Mouse (Mus musculus) heart, embryonic 13.5 days (tissue): ENCODE data around the gene Chd2. TPM values are rescaled to one million over a fixed set of nuclear protein-coding genes. Genes with fewer than 3 reads are reported as not detected.

Experiments used
- ATAC-seq: fragments of 200-750 bp; cut with Nextera tagmentation; 2 replicates; pipeline ENCODE4 v1.8.0; 2017; ENCODE audit warnings: moderate TSS enrichment; ENCODE audit not compliant: insufficient number of reproducible peaks, low FRiP score, low TSS enrichment; ENCODE audit errors: extremely low read depth
- H3K27ac ChIP-seq: fragments of 300-500 bp; sonication (generic); replicated peaks from 2 replicates; pipeline ENCODE4 v1.5.1; 2015; ENCODE audit warnings: moderate library complexity, mild to moderate bottlenecking, inconsistent platforms
- H3K27me3 ChIP-seq: fragments of 300-500 bp; sonication (generic); replicated peaks from 2 replicates; pipeline ENCODE4 v1.6.1; 2015; ENCODE audit warnings: mild to moderate bottlenecking, inconsistent platforms
- H3K36me3 ChIP-seq: fragments of 300-500 bp; sonication (generic); 2 replicates; pipeline ENCODE4 v1.6.1; 2015; ENCODE audit warnings: mild to moderate bottlenecking, inconsistent platforms
- H3K4me1 ChIP-seq: fragments of 300-500 bp; sonication (generic); 2 replicates; pipeline ENCODE4 v1.6.1; 2015; ENCODE audit warnings: inconsistent platforms
- H3K4me2 ChIP-seq: fragments of 300-500 bp; sonication (generic); 2 replicates; pipeline ENCODE4 v1.6.1; 2015; ENCODE audit warnings: inconsistent platforms, mild to moderate bottlenecking, moderate library complexity
- H3K4me3 ChIP-seq: fragments of 300-500 bp; sonication (generic); 2 replicates; pipeline ENCODE4 v1.5.1; 2015; ENCODE audit warnings: moderate library complexity, mild to moderate bottlenecking, inconsistent platforms
- H3K9ac ChIP-seq: fragments of 300-500 bp; sonication (generic); 2 replicates; pipeline ENCODE4 v1.6.1; 2015; ENCODE audit warnings: inconsistent platforms, mild to moderate bottlenecking, moderate library complexity
- H3K9me3 ChIP-seq: fragments of 300-500 bp; sonication (generic); 2 replicates; pipeline ENCODE4 v1.6.1; 2016; ENCODE audit warnings: inconsistent platforms
- WGBS: fragments of 180-500 bp; shearing (Covaris S2); methylation state at CpG from one replicate; pipeline ENCODE4 v1.1.7; 2015; ENCODE audit warnings: mixed read lengths; 5-methylcytosine and 5-hydroxymethylcytosine counted together
- polyA plus RNA-seq: library from polyadenylated mRNA; unstranded; fragments of >200 nt; fragmentation: Nextera tagmentation; extraction: Ambion mirVana; gene quantifications from 2 replicates; pipeline ENCODE4 v1.2.1, GENCODE M21; 2015

The Chd2 gene
- polyA plus RNA-seq, 1 experiment from 2014 or later = 31.3 TPM

DNA sequence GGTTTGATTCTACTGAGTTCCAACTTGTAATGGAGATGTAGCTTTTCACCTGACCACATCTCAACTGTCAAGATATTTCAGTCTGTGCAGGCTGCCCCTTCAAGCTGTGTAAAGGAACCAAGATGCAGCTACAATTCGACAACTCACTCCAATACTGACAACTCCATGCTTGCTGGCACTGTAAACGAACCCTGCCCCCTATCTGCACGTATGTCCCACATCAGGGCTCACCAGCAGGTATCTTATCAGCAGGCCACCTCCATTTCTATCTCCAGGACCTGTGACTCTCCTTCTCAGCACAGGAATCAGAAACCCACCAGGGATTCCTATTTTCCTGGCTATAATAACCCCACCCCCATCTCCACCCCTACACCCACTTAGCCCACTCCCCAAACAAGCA is 113.1 kb downstream of the Chd2 start:
- Histone ChIP-seq H3K4me3 (no peak overlapping the region), H3K9me3 (no peaks in the 10 kb centered on the region), H3K4me1 (peaks cover 21% of the 10 kb centered on the region), H3K4me2 (no peak overlapping the region), H3K27me3 (no peaks in the 10 kb centered on the region), H3K27ac (no peak overlapping the region), H3K36me3 (peaks cover 68% of the 10 kb centered on the region), H3K9ac (no peak overlapping the region)
- no peak for ATAC-seq
- 72% methylated on average over 3 of the region's 3 CpGs for WGBS

- Histone ChIP-seq H3K36me3 (peaks cover 61% of the 10 kb centered on the region), H3K4me3 (no peak overlapping the region), H3K9me3 (no peaks in the 10 kb centered on the region), H3K27me3 (no peaks in the 10 kb centered on the region), H3K9ac (no peak overlapping the region), H3K4me1 (peaks cover 17% of the 10 kb centered on the region), H3K4me2 (no peak overlapping the region), H3K27ac (no peak overlapping the region)
- ATAC-seq = no peak
- 94% methylated on average over 6 of the region's 6 CpGs for WGBS
Observed at GRCm38 (mm10) chr7:73427794-73428193, 113.8 kb downstream of the Chd2 start.

DNA sequence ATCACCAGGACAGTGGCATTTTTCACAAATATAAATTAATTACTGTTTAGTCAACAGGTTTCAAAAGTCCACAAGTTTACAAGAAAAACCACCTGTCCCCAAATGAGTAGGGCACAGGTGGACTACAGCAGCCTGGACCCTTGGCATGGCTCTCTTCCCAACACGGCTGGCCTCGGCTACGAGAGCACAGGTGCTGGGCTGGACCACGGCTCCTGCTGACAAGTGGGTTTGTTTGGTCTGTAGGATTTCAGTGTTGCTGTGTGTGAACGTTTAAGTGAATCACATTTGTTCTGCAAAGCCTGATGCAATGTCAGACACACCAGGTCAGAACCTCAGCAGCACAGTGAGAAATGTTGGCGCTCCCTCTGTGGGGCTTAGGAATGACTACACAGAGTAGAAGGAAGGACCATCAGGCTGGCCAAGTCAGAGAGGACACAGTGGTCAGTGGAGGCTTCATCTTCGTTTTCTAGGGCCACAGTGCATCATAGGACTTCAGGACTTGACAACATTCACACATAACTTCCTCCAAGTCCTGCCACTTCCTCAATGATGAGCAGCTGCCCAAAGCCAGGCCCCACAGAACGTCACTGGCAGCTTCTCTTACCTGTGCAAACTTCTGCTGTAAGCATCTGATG is 114.8 kb downstream of the Chd2 start:
- H3K27ac ChIP-seq = no peak overlapping the region
- H3K4me2 ChIP-seq = no peak overlapping the region
- peaks cover 58% of the 10 kb centered on the region for H3K36me3 ChIP-seq
- no peak for ATAC-seq
- 81% methylated on average over 8 of the region's 8 CpGs for WGBS
- H3K27me3 ChIP-seq = no peaks in the 10 kb centered on the region
- H3K9me3 ChIP-seq = no peaks in the 10 kb centered on the region
- no peak overlapping the region for H3K4me3 ChIP-seq
- no peak overlapping the region for H3K9ac ChIP-seq
- peaks cover 22% of the 10 kb centered on the region for H3K4me1 ChIP-seq

DNA sequence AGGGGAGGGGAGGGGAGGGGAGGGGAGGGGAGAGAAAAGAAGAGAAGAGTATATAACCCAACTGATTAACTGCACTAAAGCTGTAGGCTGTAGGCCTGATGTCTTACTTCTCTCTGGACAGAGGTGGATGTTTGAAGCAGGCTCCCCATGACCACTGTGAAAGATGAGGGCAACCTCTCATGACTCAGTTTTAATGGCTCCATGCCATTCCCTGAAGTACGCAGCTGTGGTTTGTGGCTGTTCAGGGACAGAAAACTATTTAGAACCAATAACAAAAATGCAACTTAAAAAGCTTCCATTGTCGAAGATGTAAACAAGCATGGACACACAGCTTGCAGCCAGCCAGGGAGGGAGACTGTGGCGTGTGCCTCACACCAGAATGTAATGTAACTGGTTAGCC is 115.4 kb downstream of the Chd2 start:
- Histone ChIP-seq H3K36me3 (peaks cover 55% of the 10 kb centered on the region), H3K9me3 (no peaks in the 10 kb centered on the region), H3K4me2 (no peak overlapping the region), H3K27me3 (no peaks in the 10 kb centered on the region), H3K4me1 (peaks cover 28% of the 10 kb centered on the region), H3K27ac (no peak overlapping the region), H3K9ac (no peak overlapping the region), H3K4me3 (no peak overlapping the region)
- ATAC-seq = no peak
- 91% methylated on average over 3 of the region's 3 CpGs for WGBS

DNA sequence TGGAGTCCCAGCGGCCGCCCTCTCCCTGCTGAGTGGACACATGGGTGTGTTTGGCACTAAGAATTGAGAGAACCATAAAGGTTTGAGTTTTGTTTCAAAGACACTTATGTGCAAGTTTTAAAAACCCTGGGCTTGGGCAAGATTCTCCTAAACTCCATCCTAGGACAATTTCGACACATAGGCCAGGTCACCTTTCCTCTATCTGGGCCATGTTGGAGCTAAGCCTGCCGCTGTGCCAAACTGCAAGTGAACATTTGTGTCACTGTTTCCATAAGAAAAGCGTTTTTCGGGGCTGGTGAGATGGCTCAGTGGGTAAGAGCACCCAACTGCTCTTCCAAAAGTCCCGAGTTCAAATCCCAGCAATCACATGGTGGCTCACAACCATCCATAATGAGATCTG is 116.2 kb downstream of the Chd2 start:
- 88% methylated on average over 7 of the region's 7 CpGs for WGBS
- peaks cover 36% of the 10 kb centered on the region for H3K4me1 ChIP-seq
- H3K9me3 ChIP-seq = no peaks in the 10 kb centered on the region
- no peak overlapping the region for H3K27ac ChIP-seq
- H3K4me2 ChIP-seq = no peak overlapping the region
- peaks cover 50% of the 10 kb centered on the region for H3K36me3 ChIP-seq
- ATAC-seq = no peak
- H3K9ac ChIP-seq = no peak overlapping the region
- no peak overlapping the region for H3K4me3 ChIP-seq
- no peaks in the 10 kb centered on the region for H3K27me3 ChIP-seq

DNA sequence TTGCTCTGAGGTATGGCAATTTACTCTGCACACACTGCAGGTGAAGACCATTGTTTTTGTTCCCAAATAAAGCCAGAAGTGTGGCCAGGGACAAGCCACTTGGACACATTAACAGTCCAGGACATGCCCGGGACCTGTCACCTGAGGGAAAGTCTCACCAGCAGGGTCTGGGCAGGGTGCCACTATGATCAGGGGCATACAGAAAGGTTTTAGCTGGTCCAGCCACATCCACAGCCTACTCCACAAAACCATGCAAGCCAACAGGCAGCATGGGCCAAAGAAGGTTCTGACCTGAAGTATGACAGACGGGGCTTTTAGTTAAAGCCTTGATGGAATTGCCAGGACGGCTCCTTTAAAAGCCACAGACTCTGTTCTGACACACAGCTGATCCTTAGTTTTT is 116.9 kb downstream of the Chd2 start:
- 0 out of 2 replicates have a peak overlapping the region, but pooled peaks have one; percentile 4 for H3K9ac ChIP-seq
- H3K4me3 ChIP-seq = no peak overlapping the region
- no peak overlapping the region for H3K4me2 ChIP-seq
- no peaks in the 10 kb centered on the region for H3K9me3 ChIP-seq
- peaks cover 43% of the 10 kb centered on the region for H3K36me3 ChIP-seq
- H3K4me1 ChIP-seq = peaks cover 37% of the 10 kb centered on the region
- peak overlapping the region; percentile 46 for H3K27ac ChIP-seq
- no peak for ATAC-seq
- no peaks in the 10 kb centered on the region for H3K27me3 ChIP-seq
- 66% methylated on average over 3 of the region's 3 CpGs for WGBS

DNA sequence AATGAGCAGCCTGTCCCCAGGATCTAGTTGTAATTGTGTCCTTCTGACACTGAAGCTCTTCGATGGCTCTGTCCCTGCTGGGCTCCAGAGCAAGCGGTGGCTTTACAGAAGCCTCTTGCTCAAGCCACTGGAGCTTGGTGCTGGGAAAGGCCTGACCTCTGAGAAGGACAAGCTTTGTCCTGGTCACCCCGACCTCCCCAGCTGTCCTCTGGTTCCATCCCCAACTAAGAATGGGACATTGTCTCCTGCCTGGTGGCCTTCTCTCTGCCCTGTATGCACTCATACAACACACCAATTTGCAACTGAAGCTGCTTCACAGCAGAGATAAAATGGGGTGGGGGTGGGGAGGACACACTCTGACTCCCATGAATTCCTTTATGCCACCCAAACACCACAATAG is 117.4 kb downstream of the Chd2 start:
- WGBS = 56% methylated on average over 3 of the region's 3 CpGs
- no peaks in the 10 kb centered on the region for H3K9me3 ChIP-seq
- H3K27ac ChIP-seq = peak overlapping the region; percentile 46
- H3K36me3 ChIP-seq = peaks cover 38% of the 10 kb centered on the region
- ATAC-seq = no peak
- H3K27me3 ChIP-seq = no peaks in the 10 kb centered on the region
- 0 out of 2 replicates have a peak overlapping the region, but pooled peaks have one; percentile 4 for H3K9ac ChIP-seq
- no peak overlapping the region for H3K4me3 ChIP-seq
- H3K4me1 ChIP-seq = peaks cover 37% of the 10 kb centered on the region
- no peak overlapping the region for H3K4me2 ChIP-seq

DNA sequence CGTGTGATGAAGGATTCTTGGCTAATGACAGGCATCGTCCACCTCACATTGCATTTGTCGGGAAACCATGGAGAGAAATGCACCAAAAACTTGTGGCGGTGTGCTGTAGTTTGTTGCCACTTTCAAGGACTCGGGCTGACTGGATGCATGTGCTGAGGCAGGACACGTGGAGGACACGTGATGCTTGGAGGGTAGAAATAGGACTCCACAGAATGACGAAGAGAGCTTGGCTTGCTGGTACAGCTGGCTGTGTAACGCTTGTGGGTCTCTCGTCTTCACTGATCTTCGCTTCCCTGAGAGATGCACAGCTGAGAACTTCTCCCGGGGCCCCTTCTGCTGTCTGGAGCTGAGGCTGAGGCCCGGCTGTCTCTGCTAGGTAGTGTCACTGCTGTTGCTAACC is 118.4 kb downstream of the Chd2 start:
- ATAC-seq = no peak
- no peak overlapping the region for H3K27ac ChIP-seq
- peaks cover 28% of the 10 kb centered on the region for H3K36me3 ChIP-seq
- no peak overlapping the region for H3K9ac ChIP-seq
- no peak overlapping the region for H3K4me2 ChIP-seq
- no peaks in the 10 kb centered on the region for H3K27me3 ChIP-seq
- no peak overlapping the region for H3K4me3 ChIP-seq
- WGBS = 67% methylated on average over 13 of the region's 13 CpGs
- peaks cover 37% of the 10 kb centered on the region for H3K4me1 ChIP-seq
- no peaks in the 10 kb centered on the region for H3K9me3 ChIP-seq

GRCm38 (mm10) chr7:73422223-73423113 is 119.2 kb downstream of the Chd2 start:
- Histone ChIP-seq H3K4me2 (no peak overlapping the region), H3K27ac (no peak overlapping the region), H3K27me3 (no peaks in the 10 kb centered on the region), H3K4me3 (no peak overlapping the region), H3K4me1 (peaks cover 37% of the 10 kb centered on the region), H3K9me3 (no peaks in the 10 kb centered on the region), H3K9ac (no peak overlapping the region), H3K36me3 (peaks cover 27% of the 10 kb centered on the region)
- no peak for ATAC-seq
- WGBS = 30% methylated on average over 12 of the region's 12 CpGs

- no peak overlapping the region for H3K4me3 ChIP-seq
- no peaks in the 10 kb centered on the region for H3K27me3 ChIP-seq
- H3K4me1 ChIP-seq = peaks cover 37% of the 10 kb centered on the region
- no peak overlapping the region for H3K9ac ChIP-seq
- peaks cover 20% of the 10 kb centered on the region for H3K36me3 ChIP-seq
- no peaks in the 10 kb centered on the region for H3K9me3 ChIP-seq
- H3K27ac ChIP-seq = no peak overlapping the region
- ATAC-seq = no peak
- WGBS = 54% methylated on average over 9 of the region's 9 CpGs
- no peak overlapping the region for H3K4me2 ChIP-seq
Observed at GRCm38 (mm10) chr7:73421278-73422015, 120.2 kb downstream of the Chd2 start.

DNA sequence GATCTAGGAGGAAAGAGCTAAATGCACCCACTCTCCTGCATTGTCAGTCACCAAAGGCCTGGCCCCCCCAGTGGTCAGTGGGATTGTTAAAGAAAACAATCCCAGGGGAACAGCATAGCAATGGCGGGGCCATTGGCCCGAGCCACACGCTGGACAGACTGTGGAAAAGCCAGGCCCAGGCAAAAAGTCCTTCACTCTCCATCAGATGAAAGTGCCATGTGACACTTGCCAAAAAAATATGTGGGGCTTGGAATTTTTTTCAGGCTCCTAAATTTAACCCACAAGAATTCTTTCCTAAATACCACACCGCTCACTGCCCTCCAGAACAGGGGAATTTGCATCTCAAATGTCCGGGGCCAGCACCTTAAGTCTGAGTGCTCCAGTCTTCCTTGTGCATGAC is 120.8 kb downstream of the Chd2 start:
- H3K27ac ChIP-seq = no peak overlapping the region
- H3K36me3 ChIP-seq = peaks cover 16% of the 10 kb centered on the region
- ATAC-seq = no peak
- H3K4me1 ChIP-seq = peaks cover 37% of the 10 kb centered on the region
- H3K27me3 ChIP-seq = no peaks in the 10 kb centered on the region
- H3K9me3 ChIP-seq = no peaks in the 10 kb centered on the region
- WGBS = 48% methylated on average over 5 of the region's 5 CpGs
- H3K4me3 ChIP-seq = no peak overlapping the region
- H3K4me2 ChIP-seq = no peak overlapping the region
- H3K9ac ChIP-seq = no peak overlapping the region
